Mouse (Mus musculus): ENCODE data around the gene Akr1c13.
"Not testable (repeated sequence)": the region's sequence is repeated elsewhere in the genome, so short reads cannot be mapped to it uniquely, and the experiment has no call there.

Gene Akr1c13

GRCm38 (mm10) chr13:4190904-4191303 lies at the start of gene Akr1c13:
Gene Akr1c13, plus strand, starts transcription at chr13:4191150.
- DNase-seq: no peak

- no peak for DNase-seq
Observed at GRCm38 (mm10) chr13:4144261-4144660, 46.7 kb upstream of the Akr1c13 start.

GRCm38 (mm10) chr13:4150518-4150917 lies 40.4 kb upstream of the Akr1c13 start, which contains the start of gene Akr1c18:
Gene Akr1c18, minus strand, starts transcription at chr13:4150654.
- no peak for DNase-seq

- no peak for DNase-seq
Observed at GRCm38 (mm10) chr13:4152908-4153307, 38.0 kb upstream of the Akr1c13 start.

- no peak for DNase-seq
Observed at GRCm38 (mm10) chr13:4153593-4153992, 37.4 kb upstream of the Akr1c13 start.

- no peak for DNase-seq
Observed at GRCm38 (mm10) chr13:4155286-4155685, 35.7 kb upstream of the Akr1c13 start.

GRCm38 (mm10) chr13:4168006-4168405 lies 22.9 kb upstream of the Akr1c13 start:
- no peak for DNase-seq

- DNase-seq: no peak
Observed at GRCm38 (mm10) chr13:4172978-4173377, 18.0 kb upstream of the Akr1c13 start.

GRCm38 (mm10) chr13:4181321-4181720 lies 9.6 kb upstream of the Akr1c13 start:
- not testable (repeated sequence) for DNase-seq

- no peak for DNase-seq
Observed at GRCm38 (mm10) chr13:4183116-4183515, 7.8 kb upstream of the Akr1c13 start.

GRCm38 (mm10) chr13:4186641-4187411 lies 4.1 kb upstream of the Akr1c13 start:
- DNase-seq: not testable (repeated sequence)

- no peak for DNase-seq
Observed at GRCm38 (mm10) chr13:4188174-4188573, 2.8 kb upstream of the Akr1c13 start.

- DNase-seq: no peak
Observed at GRCm38 (mm10) chr13:4192511-4192910, 1.6 kb downstream of the Akr1c13 start.

- DNase-seq: no peak
Observed at GRCm38 (mm10) chr13:4206147-4206903, 15.4 kb downstream of the Akr1c13 start.

GRCm38 (mm10) chr13:4211560-4212299 lies 20.8 kb downstream of the Akr1c13 start:
- DNase-seq: no peak

- no peak for DNase-seq
Observed at GRCm38 (mm10) chr13:4212309-4212708, 21.4 kb downstream of the Akr1c13 start.

- not testable (repeated sequence) for DNase-seq
Observed at GRCm38 (mm10) chr13:4215496-4215895, 24.5 kb downstream of the Akr1c13 start.

GRCm38 (mm10) chr13:4228441-4228840 lies 37.5 kb downstream of the Akr1c13 start, which contains the start of gene Akr1c19:
Gene Akr1c19, plus strand, starts transcription at chr13:4228700.
- DNase-seq: no peak

- no peak for DNase-seq
Observed at GRCm38 (mm10) chr13:4230841-4231623, 40.1 kb downstream of the Akr1c13 start.

- no peak for DNase-seq
Observed at GRCm38 (mm10) chr13:4233135-4233534, 42.2 kb downstream of the Akr1c13 start.

- DNase-seq: no peak
Observed at GRCm38 (mm10) chr13:4233536-4234172, 42.7 kb downstream of the Akr1c13 start.

Data from cerebellum, adult 9-10 months (tissue).